ENCODE assay signal across 17 mouse cellular contexts in the genomic region with DNA sequence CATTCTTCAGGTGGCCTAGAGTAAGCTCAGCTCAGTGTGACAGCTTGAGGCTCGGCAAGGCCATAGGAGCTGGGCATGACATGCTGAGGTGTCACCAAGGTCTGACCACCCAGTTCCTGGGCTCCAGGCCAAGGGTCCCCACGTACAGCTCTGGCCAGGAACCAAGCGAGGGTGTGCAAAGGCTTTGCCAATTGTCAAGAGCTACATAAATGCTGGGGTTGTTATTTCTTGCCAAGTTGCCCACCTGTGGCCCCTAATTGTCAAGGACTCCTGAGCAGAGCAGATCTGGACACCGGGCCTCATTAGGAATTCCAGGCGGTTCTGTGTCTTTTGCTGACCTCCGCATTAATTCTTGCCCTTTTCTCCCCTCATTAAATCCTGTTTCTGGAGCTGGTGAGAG.
"Had no signal": no experiment of that assay in that cellular context is flagged by ENCODE, and none has a peak within 500 bp of the region (broad histone marks: within the 10 kb centered on the region; RNA-seq: fewer than 3 reads in every experiment).

No protein-coding gene starts in this region.

- H3K36me3 ChIP-seq: lung, embryonic 15.5 days; midbrain, embryonic 13.5 days; midbrain, embryonic 15.5 days; neural tube, embryonic 12.5 days; stomach, embryonic 15.5 days had no signal

- H3K4me1 ChIP-seq: lung, embryonic 15.5 days; midbrain, embryonic 13.5 days; midbrain, embryonic 15.5 days; neural tube, embryonic 12.5 days; stomach, embryonic 15.5 days had no signal

- H3K27me3 ChIP-seq: lung, embryonic 15.5 days; midbrain, embryonic 13.5 days; midbrain, embryonic 15.5 days; neural tube, embryonic 12.5 days; stomach, embryonic 15.5 days had no signal

- H3K9me3 ChIP-seq: lung, embryonic 15.5 days; midbrain, embryonic 13.5 days; midbrain, embryonic 15.5 days; neural tube, embryonic 12.5 days; stomach, embryonic 15.5 days had no signal

- ATAC-seq: liver, postnatal 0 days; lung, postnatal 0 days; midbrain, embryonic 13.5 days; midbrain, embryonic 15.5 days had no signal

- H3K4me3 ChIP-seq: lung, embryonic 15.5 days; midbrain, embryonic 13.5 days; midbrain, embryonic 15.5 days; neural tube, embryonic 12.5 days; stomach, embryonic 15.5 days had no signal

- H3K27ac ChIP-seq: lung, embryonic 15.5 days; macrophage; midbrain, embryonic 13.5 days; midbrain, embryonic 15.5 days; neural tube, embryonic 12.5 days; stomach, embryonic 15.5 days; stomach, postnatal 0 days had no signal

- H3K9ac ChIP-seq: liver, postnatal 0 days; lung, embryonic 15.5 days; midbrain, embryonic 13.5 days; midbrain, embryonic 15.5 days; neural tube, embryonic 12.5 days; stomach, embryonic 15.5 days had no signal

- H3K4me2 ChIP-seq: lung, embryonic 15.5 days; midbrain, embryonic 11.5 days; midbrain, embryonic 13.5 days; midbrain, embryonic 15.5 days; neural tube, embryonic 12.5 days; stomach, embryonic 15.5 days had no signal

- DNase-seq: liver, postnatal 0 days; lung, adult 2 months; lung, postnatal 14 days; lung, postnatal 36 days; right cerebral cortex, postnatal 14 days; thymus, adult 2 months; thymus, postnatal 25 days; thymus, postnatal 4 days had no signal
